Mouse (Mus musculus) hematopoietic stem cell, adult 5-6 weeks (primary cell): Measurements from ENCODE around the gene Klk9. TPM values are rescaled to one million over a fixed set of nuclear protein-coding genes. Genes with fewer than 3 reads are reported as not detected.

Experiments used
- total RNA-seq: library from RNA; stranded (forward); fragments of 172-1452, 232-1000 nt; gene quantifications from 2 replicates; pipeline ENCODE4 v1.2.3, GENCODE M21; 2017

Gene Klk9
- total RNA-seq, 1 experiment from 2014 or later, result not detected

Other genes with a start within 250 kb of the Klk9 start
- 26.9 and 29.0 TPM in 2 replicates for gene Cd33, start 247.5 kb upstream of the Klk9 start, total RNA-seq
- gene Zfp658, start 229.6 kb upstream of the Klk9 start, total RNA-seq, result 6.1 and 6.6 TPM in 2 replicates
- 10.9 and 15.6 TPM in 2 replicates for gene Zfp719, start 212.3 kb upstream of the Klk9 start, total RNA-seq
- gene Zfp819, start 184.7 kb upstream of the Klk9 start, total RNA-seq, result not detected in 2 replicates
- not detected in 2 replicates for gene Ceacam18, start 157.2 kb upstream of the Klk9 start, total RNA-seq
- gene Siglece, start 131.7 kb upstream of the Klk9 start, total RNA-seq, result 1.7 and 4.1 TPM in 2 replicates
- gene Ctu1, start 119.9 kb upstream of the Klk9 start, total RNA-seq, result 6.3 and 9.8 TPM in 2 replicates
- gene Klk14, start 101.5 kb upstream of the Klk9 start, total RNA-seq, result not detected in 2 replicates
- gene Klk13, start 79.3 kb upstream of the Klk9 start, total RNA-seq, result not detected in 2 replicates
- not detected in 2 replicates for gene Klk12, start 23.0 kb upstream of the Klk9 start, total RNA-seq
- not detected in 2 replicates for gene Klk11, start 17.3 kb upstream of the Klk9 start, total RNA-seq
- gene Klk10, start 10.9 kb upstream of the Klk9 start, total RNA-seq, result not detected in 2 replicates
- 45.1 and 49.5 TPM in 2 replicates for gene Klk8, start 5.7 kb downstream of the Klk9 start, total RNA-seq
- 0.10 TPM in 1 of 2 replicates, not detected in the other for gene Klk7, start 19.4 kb downstream of the Klk9 start, total RNA-seq
- not detected in 2 replicates for gene Klk6, start 32.6 kb downstream of the Klk9 start, total RNA-seq
- gene Klk5, start 50.1 kb downstream of the Klk9 start, total RNA-seq, result not detected in 2 replicates
- not detected in 2 replicates for gene Klk4, start 89.3 kb downstream of the Klk9 start, total RNA-seq
- not detected in 2 replicates for gene Klk15, start 141.8 kb downstream of the Klk9 start, total RNA-seq
- not detected in 2 replicates for gene Klk1b8, start 158.8 kb downstream of the Klk9 start, total RNA-seq
- gene Klk1b1, start 174.9 kb downstream of the Klk9 start, total RNA-seq, result not detected in 2 replicates
- not detected in 2 replicates for gene Klk1b9, start 184.2 kb downstream of the Klk9 start, total RNA-seq
- gene Klk1b11, start 204.0 kb downstream of the Klk9 start, total RNA-seq, result not detected in 2 replicates
- gene Klk1b26, start 220.3 kb downstream of the Klk9 start, total RNA-seq, result not detected in 2 replicates